Mouse (Mus musculus) cerebral cortex, adult 2 months (tissue): ENCODE data around the gene 4930415O20Rik.

ENCODE experiments used
- WGBS: fragments of 180-500 bp; shearing (Covaris S2); methylation state at CpG from one replicate; pipeline ENCODE4 v1.1.7; 2018; 5-methylcytosine and 5-hydroxymethylcytosine counted together

The 4930415O20Rik gene

GRCm38 (mm10) chr15:98606051-98606536, 35.3 kb downstream of the 4930415O20Rik start:
- WGBS = 80% methylated on average over 12 of the region's 12 CpGs

GRCm38 (mm10) chr15:98606739-98607138, 35.9 kb downstream of the 4930415O20Rik start:
- 74% methylated on average over 9 of the region's 9 CpGs for WGBS

GRCm38 (mm10) chr15:98607557-98607956, 36.8 kb downstream of the 4930415O20Rik start:
- 45% methylated on average over 4 of the region's 4 CpGs for WGBS

- WGBS = 14% methylated on average over 10 of the region's 10 CpGs
Measured at GRCm38 (mm10) chr15:98608058-98608783, 37.4 kb downstream of the 4930415O20Rik start.

GRCm38 (mm10) chr15:98608784-98609250, 38.0 kb downstream of the 4930415O20Rik start:
- WGBS = 2% methylated on average over 14 of the region's 26 CpGs

- 2% methylated on average over 74 of the region's 75 CpGs for WGBS
Measured at GRCm38 (mm10) chr15:98609331-98610130, 38.7 kb downstream of the 4930415O20Rik start, which contains the start of gene Adcy6. Adcy6 (minus strand) TSS chr15:98610076.

GRCm38 (mm10) chr15:98610131-98610633, 39.4 kb downstream of the 4930415O20Rik start:
- WGBS = 10% methylated on average over 12 of the region's 12 CpGs

GRCm38 (mm10) chr15:98612229-98612628, 41.4 kb downstream of the 4930415O20Rik start:
- 96% methylated on average over 3 of the region's 3 CpGs for WGBS

- 49% methylated on average over 9 of the region's 9 CpGs for WGBS
Measured at GRCm38 (mm10) chr15:98614551-98614950, 43.7 kb downstream of the 4930415O20Rik start.

- WGBS = 68% methylated on average over 6 of the region's 6 CpGs
Measured at GRCm38 (mm10) chr15:98614971-98615370, 44.2 kb downstream of the 4930415O20Rik start.

GRCm38 (mm10) chr15:98615751-98616150, 44.9 kb downstream of the 4930415O20Rik start:
- WGBS = 68% methylated on average over 6 of the region's 6 CpGs

GRCm38 (mm10) chr15:98616362-98617175, 45.8 kb downstream of the 4930415O20Rik start:
- WGBS = 43% methylated on average over 20 of the region's 20 CpGs

GRCm38 (mm10) chr15:98617176-98617537, 46.4 kb downstream of the 4930415O20Rik start:
- under 1% methylated on average over 12 of the region's 12 CpGs for WGBS

- 13% methylated on average over 7 of the region's 7 CpGs for WGBS
Measured at GRCm38 (mm10) chr15:98622199-98622598, 51.4 kb downstream of the 4930415O20Rik start.

- 24% methylated on average over 6 of the region's 6 CpGs for WGBS
Measured at GRCm38 (mm10) chr15:98622721-98623120, 51.9 kb downstream of the 4930415O20Rik start.

- 51% methylated on average over 5 of the region's 5 CpGs for WGBS
Measured at GRCm38 (mm10) chr15:98623361-98623821, 52.6 kb downstream of the 4930415O20Rik start.

GRCm38 (mm10) chr15:98626078-98626477, 55.3 kb downstream of the 4930415O20Rik start:
- WGBS = 31% methylated on average over 8 of the region's 8 CpGs

GRCm38 (mm10) chr15:98626487-98627212, 55.8 kb downstream of the 4930415O20Rik start:
- WGBS = 76% methylated on average over 7 of the region's 7 CpGs

GRCm38 (mm10) chr15:98628589-98629254, 57.9 kb downstream of the 4930415O20Rik start:
- WGBS = 14% methylated on average over 20 of the region's 20 CpGs

GRCm38 (mm10) chr15:98629464-98629863, 58.7 kb downstream of the 4930415O20Rik start:
- WGBS = 49% methylated on average over 6 of the region's 6 CpGs
